Mouse (Mus musculus) ES-Bruce4 (cell line): ENCODE measurements around the gene Wiz.

ENCODE experiments used
- CTCF ChIP-seq: IDR thresholded peaks from one replicate; pipeline ENCODE4 v1.8.1; 2011; ENCODE audit warnings: low read depth, low read length
- POLR2A ChIP-seq: IDR thresholded peaks from one replicate; pipeline ENCODE4 v1.8.1; 2011; ENCODE audit warnings: low read length; ENCODE audit not compliant: insufficient read depth

GRCm38 (mm10) chr17:32333675-32334303 lies 55.5 kb downstream of the Wiz start:
- TF ChIP-seq CTCF (no peak), POLR2A (no peak)
